Mouse (Mus musculus): ENCODE results near the gene Dab1.

Gene Dab1

GRCm38 (mm10) chr4:104276916-104277315 is 657.8 kb downstream of the Dab1 start:
- no peak for DNase-seq

DNA sequence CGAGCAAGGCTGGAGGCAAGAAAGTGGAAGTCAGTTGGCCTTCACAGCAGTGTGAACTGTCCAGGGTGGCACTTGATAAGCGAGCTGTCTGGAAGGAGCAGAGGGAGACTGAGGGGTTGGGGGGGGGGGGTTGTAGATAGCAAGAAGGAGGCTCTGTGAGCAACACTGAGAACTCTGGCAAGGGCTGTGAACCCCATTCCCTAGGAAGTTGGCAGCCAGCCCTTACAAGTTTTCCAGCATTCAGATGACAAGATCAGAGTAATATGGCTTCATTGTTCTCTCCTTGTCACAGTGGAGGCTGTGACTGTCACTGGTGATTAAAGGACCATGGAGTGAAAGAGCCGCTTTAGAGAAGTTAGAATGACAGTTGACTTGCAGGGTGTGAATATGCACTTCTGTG is 662.4 kb downstream of the Dab1 start:
- DNase-seq = no peak

- no peak for DNase-seq
These were observed 664.7 kb downstream of the Dab1 start for GRCm38 (mm10) chr4:104283906-104284305.

- no peak for DNase-seq
These were observed 669.2 kb downstream of the Dab1 start for GRCm38 (mm10) chr4:104288401-104288800.

DNA sequence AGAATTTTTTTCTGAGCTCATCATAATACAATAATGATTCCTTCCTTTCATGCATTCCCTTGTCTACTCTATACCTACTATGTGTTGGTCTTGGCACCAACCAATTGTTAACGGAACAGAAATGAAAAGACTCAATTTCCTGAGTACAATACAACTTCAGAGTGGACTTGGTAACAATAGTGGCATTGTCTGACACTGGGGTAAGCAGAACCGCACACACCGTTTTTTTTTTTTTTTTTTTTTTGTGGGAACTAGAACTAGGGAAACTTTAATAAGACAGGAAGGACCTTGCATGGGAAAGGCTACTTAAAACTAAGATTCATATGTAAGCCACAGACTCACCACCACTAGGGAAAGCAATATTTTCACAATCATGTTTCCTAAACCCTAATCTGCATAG is 682.6 kb downstream of the Dab1 start:
- no peak for DNase-seq

DNA sequence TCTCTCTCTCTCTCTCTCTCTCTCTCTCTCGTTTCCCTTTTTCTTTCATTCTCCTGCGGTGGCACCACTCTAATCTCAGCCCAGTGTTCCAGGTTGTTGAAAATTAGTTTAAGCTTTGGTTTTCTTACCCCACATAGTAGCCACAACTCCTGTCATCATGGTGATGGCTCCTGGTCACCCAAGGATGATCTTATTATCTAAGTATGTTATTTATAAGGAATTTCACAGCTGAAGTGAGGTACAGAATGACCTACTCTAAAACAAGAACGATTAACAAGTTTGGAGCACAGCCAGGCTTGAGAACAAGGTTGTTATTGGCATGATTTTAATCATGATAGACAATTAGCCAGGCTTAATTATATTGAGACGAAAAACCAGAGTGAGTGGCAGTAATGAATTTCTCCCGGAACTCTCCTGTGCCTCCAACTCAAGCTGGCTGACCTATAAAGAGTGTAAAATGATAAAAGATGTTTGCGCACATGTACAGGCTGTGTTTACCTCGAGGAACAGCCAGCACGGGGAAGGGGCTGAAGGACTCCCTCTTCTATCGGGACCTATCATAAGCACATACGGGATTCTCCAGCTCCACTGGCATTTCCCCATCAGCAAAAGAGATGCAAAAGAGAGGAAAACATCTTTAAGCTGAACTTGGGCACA is 684.0 kb downstream of the Dab1 start:
- DNase-seq = no peak

- DNase-seq = no peak
These were observed 688.6 kb downstream of the Dab1 start for GRCm38 (mm10) chr4:104307781-104308180.

GRCm38 (mm10) chr4:104326221-104326620 is 707.1 kb downstream of the Dab1 start:
- DNase-seq = no peak

- DNase-seq = no peak
These were observed 712.7 kb downstream of the Dab1 start for GRCm38 (mm10) chr4:104331896-104332295.

DNA sequence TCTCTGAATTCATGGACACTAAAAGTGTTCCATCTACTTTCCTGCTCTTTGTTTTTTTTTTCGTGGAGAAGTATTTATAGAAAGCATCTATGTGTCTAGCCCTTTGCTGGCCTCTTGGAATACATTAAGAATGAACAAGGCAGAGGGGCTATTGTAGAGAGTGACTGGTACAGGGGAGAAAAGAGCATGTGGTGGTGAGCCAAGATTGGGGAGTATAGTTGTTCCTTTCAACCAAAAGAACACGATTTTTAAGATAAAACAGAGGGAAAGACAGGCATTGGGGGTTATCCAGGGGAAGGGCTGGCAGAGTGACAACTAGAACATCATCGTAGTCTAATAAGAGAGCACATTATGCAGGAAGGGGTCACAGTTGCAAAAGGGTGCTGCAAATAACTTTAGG is 713.2 kb downstream of the Dab1 start:
- DNase-seq = no peak

DNA sequence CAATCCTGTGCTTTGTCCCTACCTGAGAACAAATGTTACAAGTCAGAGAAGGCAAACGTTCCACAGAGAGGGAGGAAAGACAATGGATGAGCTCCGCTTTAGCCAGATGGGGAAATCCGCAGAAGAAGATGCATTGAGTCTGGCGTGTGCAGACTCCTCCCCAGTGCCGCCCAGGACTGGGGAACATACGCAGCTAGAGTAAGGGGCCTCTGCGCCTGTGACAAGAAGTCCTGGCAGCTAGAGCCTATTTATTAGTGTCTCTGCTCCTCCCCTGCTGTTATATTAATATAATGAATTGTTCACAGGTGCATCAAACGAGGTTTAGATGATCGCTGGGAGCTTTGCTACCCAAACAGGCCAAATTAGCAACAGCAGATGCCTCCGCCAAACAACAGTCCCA is 718.1 kb downstream of the Dab1 start:
- DNase-seq = no peak

DNA sequence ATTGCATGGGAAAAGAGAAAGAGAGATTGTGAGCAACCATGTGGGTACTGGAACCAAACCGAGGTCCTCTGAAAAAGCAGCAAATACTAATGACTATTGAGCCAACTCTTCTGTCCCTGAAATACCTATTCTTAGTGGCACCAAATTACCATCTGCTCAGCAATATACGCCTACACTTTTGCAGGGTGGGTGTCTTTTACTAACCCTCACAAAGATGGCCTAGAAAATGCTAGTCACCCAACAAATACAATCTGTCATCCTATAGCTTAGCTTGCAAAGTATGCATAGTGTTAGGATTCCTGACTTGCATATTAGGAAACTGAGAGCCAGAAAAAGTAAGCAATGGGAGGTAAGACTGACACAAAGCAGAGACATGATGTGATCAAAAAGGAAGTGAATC is 719.2 kb downstream of the Dab1 start:
- no peak for DNase-seq

DNA sequence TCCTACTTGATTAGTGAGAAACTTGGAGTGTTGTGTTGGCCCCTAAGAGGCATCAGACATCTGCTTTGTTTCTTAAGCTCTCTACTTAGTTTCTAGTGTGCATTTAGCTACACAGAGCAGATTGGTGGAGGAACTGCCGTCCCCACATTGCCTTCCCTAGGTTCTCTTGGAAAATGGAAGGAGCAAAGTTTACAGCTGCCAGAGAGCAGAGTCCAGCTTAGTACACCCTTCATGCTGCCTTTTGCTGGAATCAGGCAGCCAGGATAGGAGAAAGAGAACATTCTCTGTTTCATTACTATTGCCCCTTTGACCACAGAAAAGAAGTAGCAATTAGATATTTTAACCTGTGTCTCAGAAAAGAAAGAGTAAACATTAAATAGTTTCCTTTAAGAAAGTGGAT is 742.2 kb downstream of the Dab1 start:
- no peak for DNase-seq

- DNase-seq = no peak
These were observed 747.3 kb downstream of the Dab1 start for GRCm38 (mm10) chr4:104366491-104366890.

- peak; percentile 83 to 85 for DNase-seq
These were observed 748.0 kb downstream of the Dab1 start for GRCm38 (mm10) chr4:104366894-104367740.

GRCm38 (mm10) chr4:104367741-104368411 is 748.7 kb downstream of the Dab1 start:
- peak; percentile 55 to 70 for DNase-seq

GRCm38 (mm10) chr4:104368561-104369021 is 749.4 kb downstream of the Dab1 start:
- DNase-seq = peak; percentile 84

GRCm38 (mm10) chr4:104369091-104369490 is 749.9 kb downstream of the Dab1 start:
- no peak for DNase-seq

DNA sequence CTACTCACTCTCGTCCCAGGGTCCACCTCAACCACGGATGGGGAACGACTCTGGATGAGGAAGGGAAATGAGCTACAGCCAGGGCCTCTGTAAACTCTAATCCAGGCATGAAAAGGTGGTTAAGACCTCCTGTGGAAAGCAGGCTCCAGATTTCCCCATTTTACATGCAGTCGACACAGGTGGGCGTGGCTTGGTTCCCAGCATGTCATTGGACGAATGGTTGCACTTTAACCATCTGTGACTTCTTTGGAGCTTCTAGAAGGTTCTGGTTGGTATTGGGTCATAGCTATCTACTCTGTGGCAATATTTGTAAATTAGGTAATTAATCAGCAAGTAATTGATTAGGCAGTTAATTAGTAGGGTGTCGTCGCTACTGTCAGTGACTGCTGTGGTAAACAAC is 752.0 kb downstream of the Dab1 start:
- no peak for DNase-seq

GRCm38 (mm10) chr4:104374191-104374590 is 755.0 kb downstream of the Dab1 start:
- no peak for DNase-seq

DNA sequence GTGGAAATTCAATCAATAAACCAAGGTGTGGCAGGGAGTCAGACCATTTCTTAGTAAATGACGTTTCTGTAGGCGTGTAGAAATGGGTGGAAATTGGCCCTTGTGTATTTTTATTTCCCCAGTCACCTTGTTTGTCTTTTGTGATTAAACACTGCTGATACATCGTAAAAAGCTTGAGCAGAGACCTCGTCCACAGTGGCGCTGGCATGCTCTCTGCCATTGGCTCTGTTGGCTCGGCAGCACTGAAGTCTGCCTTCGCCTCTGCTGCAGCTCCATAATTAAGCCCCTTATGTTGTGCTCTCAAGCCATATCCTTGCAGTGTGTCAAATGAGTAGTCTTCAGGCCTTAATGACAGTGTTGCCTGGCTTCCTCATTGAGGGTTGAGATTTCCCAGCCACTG is 765.5 kb downstream of the Dab1 start:
- DNase-seq = peak in 1 of 2 experiments; percentile 32

DNA sequence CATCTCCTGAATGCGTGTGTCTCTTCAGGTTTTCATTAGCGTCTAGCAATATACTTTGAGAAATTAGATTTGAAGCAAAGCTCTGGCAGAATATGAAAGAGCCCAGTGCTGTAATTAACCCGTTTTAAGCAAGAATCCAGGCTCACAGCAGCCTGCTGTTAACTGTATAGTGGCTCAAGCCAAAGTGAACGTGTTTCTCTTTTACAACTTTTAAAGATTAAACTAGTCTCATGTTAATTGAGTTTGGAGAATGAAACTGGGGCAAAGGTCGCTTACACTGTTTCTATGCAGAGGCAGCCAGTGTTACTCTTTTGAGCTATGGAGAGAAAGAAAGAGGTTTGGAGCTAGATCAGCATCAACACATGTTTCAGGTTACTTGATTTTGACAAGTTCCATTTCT is 766.1 kb downstream of the Dab1 start:
- no peak for DNase-seq

- no peak for DNase-seq
These were observed 776.4 kb downstream of the Dab1 start for GRCm38 (mm10) chr4:104395515-104395914.

DNA sequence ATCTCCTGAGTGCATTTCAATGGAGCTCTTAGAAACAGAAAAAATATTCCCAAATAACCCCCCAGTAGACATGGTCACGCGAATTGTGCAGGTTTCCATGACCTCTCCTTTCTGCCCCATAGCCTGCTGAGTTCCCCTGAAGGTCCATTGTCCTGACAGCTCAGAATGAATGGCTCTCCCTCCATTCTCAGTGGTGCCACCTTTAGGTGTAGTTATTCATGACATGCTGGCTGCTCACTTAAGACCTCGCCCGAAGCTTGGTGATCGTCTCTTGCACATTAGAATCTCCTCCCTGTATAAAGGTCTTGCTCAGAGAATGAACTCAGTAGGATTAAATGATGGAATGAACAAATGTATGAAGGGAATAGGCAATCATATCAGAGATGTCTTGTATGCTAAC is 776.9 kb downstream of the Dab1 start:
- no peak for DNase-seq
